Mouse (Mus musculus): ENCODE data around the gene Cadm4. TPM values are rescaled to one million over a fixed set of nuclear protein-coding genes. Genes with fewer than 3 reads are reported as not detected.
"Not testable (repeated sequence)": the region's sequence is repeated elsewhere in the genome, so short reads cannot be mapped to it uniquely, and the experiment has no call there.

Gene Cadm4
- polyA plus RNA-seq, 1 experiment from 2014 or later = 5.0 TPM

- peak; percentile 92 for DNase-seq (ENCODE audit: low spot score)
- peak within 1 kb of the TSS; percentile 67 for H3K4me3 ChIP-seq
- H3K27ac ChIP-seq (replicated peaks) = peak within 1 kb of the TSS; percentile 93
- peaks cover 25% of the 10 kb centered on the region for H3K36me3 ChIP-seq (replicated peaks)
- H3K27me3 ChIP-seq (replicated peaks; ENCODE audit: low read depth, poor library complexity, severe bottlenecking) = peaks cover 19% of the 10 kb centered on the region
- WGBS = under 1% methylated on average over 84 of the region's 84 CpGs
- peaks cover 48% of the 10 kb centered on the region for H3K4me1 ChIP-seq
- no peaks in the 10 kb centered on the region for H3K9me3 ChIP-seq
Measured at GRCm38 (mm10) chr7:24506838-24507725, 25.3 kb downstream of the Cadm4 start, which contains the start of gene Zfp428. TSS of gene Zfp428 (plus strand) at chr7:24507006.

GRCm38 (mm10) chr7:24507726-24508114 is 25.9 kb downstream of the Cadm4 start:
- H3K4me3 ChIP-seq = peak overlapping the region; percentile 67
- H3K4me1 ChIP-seq = peaks cover 48% of the 10 kb centered on the region
- no peak for DNase-seq (ENCODE audit: low spot score)
- no peaks in the 10 kb centered on the region for H3K9me3 ChIP-seq
- H3K36me3 ChIP-seq (replicated peaks) = peaks cover 31% of the 10 kb centered on the region
- H3K27me3 ChIP-seq (replicated peaks; ENCODE audit: low read depth, poor library complexity, severe bottlenecking) = peaks cover 12% of the 10 kb centered on the region
- peak overlapping the region; percentile 93 for H3K27ac ChIP-seq (replicated peaks)
- 3% methylated on average over 20 of the region's 20 CpGs for WGBS

DNA sequence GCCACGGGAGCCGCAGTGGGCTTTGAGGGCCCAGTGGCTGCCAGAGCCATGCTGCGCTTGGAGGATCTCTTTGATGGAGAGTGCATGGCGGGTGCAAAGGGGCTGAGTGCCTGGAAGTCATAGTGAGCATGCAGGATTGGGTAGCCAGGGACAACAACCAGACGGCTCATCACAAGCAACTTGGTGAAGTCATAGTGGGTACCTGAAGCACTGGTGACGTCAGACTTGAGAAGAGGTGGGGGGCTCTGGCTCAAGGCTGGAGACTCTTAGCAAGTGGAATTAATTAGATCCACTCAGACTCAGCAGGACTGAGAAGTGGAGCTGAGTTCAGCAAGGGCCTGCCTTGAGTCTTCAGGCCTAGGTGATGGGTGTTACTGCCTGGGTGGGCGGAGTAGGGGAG is 30.5 kb downstream of the Cadm4 start, which contains the start of gene AC161166.1:
Gene AC161166.1, minus strand, starts transcription at position 101 of the 400 bp plus-strand sequence.
- Histone ChIP-seq H3K36me3 (replicated peaks) (peaks cover 77% of the 10 kb centered on the region), H3K4me3 (0 out of 2 replicates have a peak within 1 kb of the TSS, but pooled peaks have one; percentile 2), H3K27me3 (replicated peaks; ENCODE audit: low read depth, poor library complexity, severe bottlenecking) (no peaks in the 10 kb centered on the region), H3K4me1 (peaks cover 13% of the 10 kb centered on the region), H3K9me3 (no peaks in the 10 kb centered on the region), H3K27ac (replicated peaks) (no peak within 1 kb of the TSS)
- no peak for DNase-seq (ENCODE audit: low spot score)
- WGBS = 91% methylated on average over 7 of the region's 7 CpGs

- H3K4me1 ChIP-seq = not testable (repeated sequence)
- peaks cover 75% of the 10 kb centered on the region for H3K36me3 ChIP-seq (replicated peaks)
Measured at GRCm38 (mm10) chr7:24516319-24516718, 34.5 kb downstream of the Cadm4 start.

GRCm38 (mm10) chr7:24517077-24517476 is 35.3 kb downstream of the Cadm4 start:
- Histone ChIP-seq H3K36me3 (replicated peaks) (peaks cover 68% of the 10 kb centered on the region), H3K4me1 (no peaks in the 10 kb centered on the region), H3K9me3 (no peaks in the 10 kb centered on the region), H3K4me3 (no peak overlapping the region), H3K27me3 (replicated peaks; ENCODE audit: low read depth, poor library complexity, severe bottlenecking) (no peaks in the 10 kb centered on the region), H3K27ac (replicated peaks) (no peak overlapping the region)
- no peak for DNase-seq (ENCODE audit: low spot score)
- WGBS = 41% methylated on average over 5 of the region's 5 CpGs

More at GRCm38 (mm10) chr7:24516319-24516718, 34.5 kb downstream of the Cadm4 start:
- not testable (repeated sequence) for H3K9me3 ChIP-seq; H3K27me3 ChIP-seq (replicated peaks; ENCODE audit: low read depth, poor library complexity, severe bottlenecking); H3K4me3 ChIP-seq; H3K27ac ChIP-seq (replicated peaks); DNase-seq (ENCODE audit: low spot score)
- WGBS = 66% methylated on average over 8 of the region's 8 CpGs

- Histone ChIP-seq H3K4me1 (no peaks in the 10 kb centered on the region), H3K4me3 (no peak overlapping the region), H3K27ac (replicated peaks) (no peak overlapping the region), H3K9me3 (no peaks in the 10 kb centered on the region), H3K36me3 (replicated peaks) (peaks cover 62% of the 10 kb centered on the region), H3K27me3 (replicated peaks; ENCODE audit: low read depth, poor library complexity, severe bottlenecking) (no peaks in the 10 kb centered on the region)
- DNase-seq (ENCODE audit: low spot score) = no peak
- 46% methylated on average over 6 of the region's 6 CpGs for WGBS
Measured at GRCm38 (mm10) chr7:24517654-24518053, 35.8 kb downstream of the Cadm4 start.

DNA sequence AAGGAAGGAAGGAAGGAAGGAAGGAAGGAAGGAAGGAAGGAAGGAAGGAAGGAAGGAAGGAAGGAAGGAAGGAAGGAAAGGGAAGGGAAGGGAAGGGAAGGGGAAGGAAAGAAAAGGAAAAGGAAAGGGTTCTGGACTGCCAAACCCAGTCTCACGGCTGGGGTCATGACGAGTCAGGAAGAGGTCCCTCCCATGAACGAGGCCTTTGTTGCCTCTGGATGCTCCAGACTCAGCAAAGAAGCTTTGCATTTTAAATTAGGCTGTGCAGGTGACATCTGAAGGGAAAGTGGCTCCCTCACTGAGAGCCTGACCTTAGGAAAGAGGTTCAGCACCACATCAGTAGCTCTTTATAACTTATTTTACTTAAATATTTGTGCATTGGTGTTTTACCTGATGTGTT is 37.3 kb downstream of the Cadm4 start:
- H3K36me3 ChIP-seq (replicated peaks) = peaks cover 47% of the 10 kb centered on the region
- H3K4me1 ChIP-seq = no peaks in the 10 kb centered on the region
- WGBS = 27% methylated on average over 3 of the region's 3 CpGs

GRCm38 (mm10) chr7:24520054-24520453 is 38.2 kb downstream of the Cadm4 start:
- 91% methylated on average over 10 of the region's 10 CpGs for WGBS
- not testable (repeated sequence) for H3K4me3 ChIP-seq; H3K27ac ChIP-seq (replicated peaks); H3K27me3 ChIP-seq (replicated peaks; ENCODE audit: low read depth, poor library complexity, severe bottlenecking); H3K9me3 ChIP-seq; H3K4me1 ChIP-seq; DNase-seq (ENCODE audit: low spot score)
- peaks cover 38% of the 10 kb centered on the region for H3K36me3 ChIP-seq (replicated peaks)

More for the DNA sequence above, 37.3 kb downstream of the Cadm4 start:
- Histone ChIP-seq H3K4me3 (no peak overlapping the region), H3K27me3 (replicated peaks; ENCODE audit: low read depth, poor library complexity, severe bottlenecking) (no peaks in the 10 kb centered on the region), H3K9me3 (no peaks in the 10 kb centered on the region), H3K27ac (replicated peaks) (no peak overlapping the region)
- DNase-seq (ENCODE audit: low spot score) = no peak

GRCm38 (mm10) chr7:24522805-24523204 is 41.0 kb downstream of the Cadm4 start:
- Histone ChIP-seq H3K9me3 (no peaks in the 10 kb centered on the region), H3K4me3 (no peak overlapping the region), H3K4me1 (peaks cover 7% of the 10 kb centered on the region; the same call in 1 of the 2 replicates), H3K27ac (replicated peaks) (no peak overlapping the region), H3K27me3 (replicated peaks; ENCODE audit: low read depth, poor library complexity, severe bottlenecking) (no peaks in the 10 kb centered on the region), H3K36me3 (replicated peaks) (peaks cover 11% of the 10 kb centered on the region)
- 54% methylated on average over 5 of the region's 5 CpGs for WGBS
- DNase-seq (ENCODE audit: low spot score) = no peak

GRCm38 (mm10) chr7:24523723-24524122 is 41.9 kb downstream of the Cadm4 start:
- no peaks in the 10 kb centered on the region for H3K9me3 ChIP-seq
- H3K27ac ChIP-seq (replicated peaks) = no peak overlapping the region
- no peaks in the 10 kb centered on the region for H3K27me3 ChIP-seq (replicated peaks; ENCODE audit: low read depth, poor library complexity, severe bottlenecking)
- WGBS = 89% methylated on average over 6 of the region's 6 CpGs
- peaks cover 2% of the 10 kb centered on the region for H3K36me3 ChIP-seq (replicated peaks)
- peaks cover 7% of the 10 kb centered on the region; the same call in 1 of the 2 replicates for H3K4me1 ChIP-seq
- H3K4me3 ChIP-seq = no peak overlapping the region
- DNase-seq (ENCODE audit: low spot score) = no peak

GRCm38 (mm10) chr7:24524978-24525377 is 43.2 kb downstream of the Cadm4 start:
- Histone ChIP-seq H3K4me3 (no peak overlapping the region), H3K36me3 (replicated peaks) (no peaks in the 10 kb centered on the region), H3K27ac (replicated peaks) (no peak overlapping the region), H3K27me3 (replicated peaks; ENCODE audit: low read depth, poor library complexity, severe bottlenecking) (no peaks in the 10 kb centered on the region), H3K9me3 (no peaks in the 10 kb centered on the region), H3K4me1 (peaks cover 16% of the 10 kb centered on the region)
- 82% methylated on average over 6 of the region's 6 CpGs for WGBS
- no peak for DNase-seq (ENCODE audit: low spot score)

DNA sequence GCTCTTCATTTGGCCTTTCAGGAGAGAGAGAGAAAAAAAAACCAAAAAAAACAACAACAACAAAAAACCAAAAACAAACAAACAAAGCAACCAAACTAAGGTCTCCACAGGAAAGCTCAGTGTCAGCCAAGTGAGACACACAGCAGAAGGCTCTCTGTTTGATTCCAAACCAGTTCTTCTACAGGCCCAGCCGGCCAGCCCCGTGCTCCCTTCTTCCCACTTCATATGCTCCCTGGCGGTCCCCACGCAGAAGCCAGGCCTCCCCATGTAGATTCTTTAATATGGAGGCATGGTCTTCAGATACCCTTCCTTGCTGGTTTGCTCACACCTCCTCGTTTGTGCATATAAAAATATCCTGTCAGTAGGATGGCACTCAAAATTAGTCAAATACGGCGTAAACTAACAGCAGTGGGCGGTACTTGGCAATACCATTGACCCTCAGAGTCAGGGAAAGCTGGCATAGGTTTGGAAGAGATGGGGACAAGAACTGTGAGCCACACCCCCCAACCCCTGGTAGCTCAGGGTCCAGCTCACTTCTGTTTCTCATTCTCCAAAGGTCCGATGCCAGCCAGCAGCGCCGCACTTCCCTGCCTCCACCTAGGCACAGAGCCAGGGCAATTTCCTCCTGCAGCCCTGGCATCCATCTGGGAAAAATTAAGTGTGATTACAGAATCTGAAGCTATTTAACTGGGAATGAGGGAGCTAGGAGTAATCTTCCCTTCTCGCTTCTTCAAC is 44.0 kb downstream of the Cadm4 start:
- Histone ChIP-seq H3K4me1 (peaks cover 16% of the 10 kb centered on the region), H3K4me3 (no peak overlapping the region), H3K27ac (replicated peaks) (no peak overlapping the region), H3K27me3 (replicated peaks; ENCODE audit: low read depth, poor library complexity, severe bottlenecking) (no peaks in the 10 kb centered on the region), H3K9me3 (no peaks in the 10 kb centered on the region), H3K36me3 (replicated peaks) (no peaks in the 10 kb centered on the region)
- no peak for DNase-seq (ENCODE audit: low spot score)
- 85% methylated on average over 12 of the region's 12 CpGs for WGBS

Measured in embryonic facial prominence, embryonic 10.5 days (tissue).